Mouse (Mus musculus): Measurements from ENCODE around the gene Ifitm6. TPM values are rescaled to one million over a fixed set of nuclear protein-coding genes. Genes with fewer than 3 reads are reported as not detected.

The Ifitm6 gene
- total and polyA plus RNA-seq, 3 experiments: not detected

- Histone ChIP-seq H3K27me3 (replicated peaks) (no peaks in the 10 kb centered on the region), H3K36me3 (replicated peaks in 1 of 2; ENCODE audit: control insufficient read depth in 1 of 2, insufficient read depth in 1 of 2, low read length in 1 of 2) (no peaks in the 10 kb centered on the region), H3K9me3 (replicated peaks; ENCODE audit: low read length) (no peaks in the 10 kb centered on the region), H3K4me2 (ENCODE audit: insufficient read depth, low read depth, poor library complexity, severe bottlenecking) (no peak overlapping the region), H3K27ac (ENCODE audit: insufficient read depth, low read depth) (no peak overlapping the region), H3K4me1 (ENCODE audit: control insufficient read depth in 1 of 2, insufficient read depth in 2 of 2) (peaks cover 7 to 20% of the 10 kb centered on the region in 2 experiments), H3K79me2 (replicated peaks; ENCODE audit: control insufficient read depth, extremely low read depth, insufficient read depth, poor library complexity, severe bottlenecking) (no peaks in the 10 kb centered on the region), H3K9ac (ENCODE audit: insufficient read depth, low read depth) (no peak overlapping the region), H3K4me3 (replicated peaks in 1 of 3; ENCODE audit: low read depth in 2 of 3, low read length in 2 of 3, poor library complexity in 1 of 3) (no peak overlapping the region)
- no peak for DNase-seq (ENCODE audit: extremely low read depth)
- TF ChIP-seq ETS1 (conservative IDR thresholded peaks at IDR 0.05; ENCODE audit: low read depth, low read length) (no peak), E2F4 (IDR thresholded peaks at IDR 0.05; ENCODE audit: insufficient replicate concordance, low read depth, low read length) (no peak), JUND (conservative IDR thresholded peaks at IDR 0.05; ENCODE audit: low read depth, low read length) (no peak), JUN (IDR thresholded peaks at IDR 0.05; ENCODE audit: insufficient read depth, low read depth, low read length) (no peak), USF1 (IDR thresholded peaks at IDR 0.05; ENCODE audit: low read depth, low read length) (no peak), SMC3 (IDR thresholded peaks at IDR 0.05; ENCODE audit: low read depth, low read length) (no peak), CHD2 (IDR thresholded peaks at IDR 0.05; ENCODE audit: low read length) (no peak), IRF4 (IDR thresholded peaks at IDR 0.05; ENCODE audit: low read depth, low read length) (no peak), CTCF (conservative IDR thresholded peaks at IDR 0.05 in 1 of 2, IDR thresholded peaks at IDR 0.05 in 1 of 2; ENCODE audit: low read depth in 2 of 2, low read length in 2 of 2) (no peak), RAD21 (IDR thresholded peaks at IDR 0.05; ENCODE audit: low read depth, low read length) (no peak), POLR2AphosphoS2 (IDR thresholded peaks at IDR 0.05; ENCODE audit: low read depth, low read length) (no peak), TCF12 (IDR thresholded peaks at IDR 0.05; ENCODE audit: low read depth, low read length) (no peak), USF2 (conservative IDR thresholded peaks at IDR 0.05; ENCODE audit: low read depth, low read length) (no peak), TBP (conservative IDR thresholded peaks at IDR 0.05; ENCODE audit: low read depth, low read length) (no peak), ZMIZ1 (IDR thresholded peaks at IDR 0.05; ENCODE audit: low read depth, low read length) (no peak), ZKSCAN1 (IDR thresholded peaks at IDR 0.05; ENCODE audit: borderline replicate concordance, low read depth, low read length) (no peak)
- dilution Hi-C loops (cut with MboI; ENCODE audit: extremely low pct_ligation_motif_present, extremely low pct_unique_long_range_greater_than_20kb, low sequenced_read_pairs) (no loop called here), in situ Hi-C loops (cut with MboI; ENCODE audit: low pct_ligation_motif_present, low pct_unique_long_range_greater_than_20kb, low sequenced_read_pairs) (no loop called here)
Measured at GRCm38 (mm10) chr7:141026740-141027098, 9.0 kb upstream of the Ifitm6 start.

GRCm38 (mm10) chr7:141026097-141026739, 8.5 kb upstream of the Ifitm6 start:
- no peaks in the 10 kb centered on the region for H3K36me3 ChIP-seq (replicated peaks in 1 of 2; ENCODE audit: control insufficient read depth in 1 of 2, insufficient read depth in 1 of 2, low read length in 1 of 2)
- H3K4me2 ChIP-seq (ENCODE audit: insufficient read depth, low read depth, poor library complexity, severe bottlenecking): no peak overlapping the region
- TF ChIP-seq USF1 (IDR thresholded peaks at IDR 0.05; ENCODE audit: low read depth, low read length) (no peak), CTCF (conservative IDR thresholded peaks at IDR 0.05 in 1 of 2, IDR thresholded peaks at IDR 0.05 in 1 of 2; ENCODE audit: low read depth in 2 of 2, low read length in 2 of 2) (no peak), IRF4 (IDR thresholded peaks at IDR 0.05; ENCODE audit: low read depth, low read length) (no peak), GABPA (IDR thresholded peaks at IDR 0.05; ENCODE audit: insufficient replicate concordance, low read depth, low read length) (no peak), NRF1 (IDR thresholded peaks at IDR 0.05; ENCODE audit: low read depth, low read length) (no peak), POLR2AphosphoS2 (IDR thresholded peaks at IDR 0.05; ENCODE audit: low read depth, low read length) (no peak), JUND (conservative IDR thresholded peaks at IDR 0.05; ENCODE audit: low read depth, low read length) (no peak), MAFK (IDR thresholded peaks at IDR 0.05; ENCODE audit: insufficient replicate concordance, low read length) (no peak), NELFE (IDR thresholded peaks at IDR 0.05; ENCODE audit: low read depth, low read length) (no peak), ZMIZ1 (IDR thresholded peaks at IDR 0.05; ENCODE audit: low read depth, low read length) (no peak)
- dilution Hi-C loops (cut with MboI; ENCODE audit: extremely low pct_ligation_motif_present, extremely low pct_unique_long_range_greater_than_20kb, low sequenced_read_pairs): no loop called here
- no peak overlapping the region for H3K27ac ChIP-seq (ENCODE audit: insufficient read depth, low read depth)
- no peak for DNase-seq (ENCODE audit: extremely low read depth)
- no peak overlapping the region for H3K9ac ChIP-seq (ENCODE audit: insufficient read depth, low read depth)
- H3K79me2 ChIP-seq (replicated peaks; ENCODE audit: control insufficient read depth, extremely low read depth, insufficient read depth, poor library complexity, severe bottlenecking): no peaks in the 10 kb centered on the region
- in situ Hi-C loops (cut with MboI; ENCODE audit: low pct_ligation_motif_present, low pct_unique_long_range_greater_than_20kb, low sequenced_read_pairs): no loop called here
- H3K27me3 ChIP-seq (replicated peaks): no peaks in the 10 kb centered on the region
- no peak overlapping the region for H3K4me3 ChIP-seq (replicated peaks in 1 of 3; ENCODE audit: low read depth in 2 of 3, low read length in 2 of 3, poor library complexity in 1 of 3)
- H3K4me1 ChIP-seq (ENCODE audit: control insufficient read depth in 1 of 2, insufficient read depth in 2 of 2): peaks cover 11 to 25% of the 10 kb centered on the region in 2 experiments
- no peaks in the 10 kb centered on the region for H3K9me3 ChIP-seq (replicated peaks; ENCODE audit: low read length)
